Mouse (Mus musculus) ES-E14 (cell line): ENCODE results near the gene G0s2. TPM values are rescaled to one million over a fixed set of nuclear protein-coding genes. Genes with fewer than 3 reads are reported as not detected.

Experiments used
- DNase-seq: peaks from one replicate; pipeline ENCODE4 v3.0.0-alpha.2; 2013; ENCODE audit warnings: low read depth, low spot score
- H3K27ac ChIP-seq: 2 replicates; pipeline ENCODE4 v1.5.1; 2012; ENCODE audit warnings: low read depth, mild to moderate bottlenecking, low read length, moderate library complexity, mixed read lengths; ENCODE audit not compliant: poor library complexity, insufficient read depth, severe bottlenecking
- H3K36me3 ChIP-seq: 2 replicates; pipeline ENCODE4 v1.6.1; 2012; ENCODE audit warnings: mild to moderate bottlenecking, low read length, moderate library complexity, mixed read lengths; ENCODE audit not compliant: control insufficient read depth, poor library complexity, insufficient read depth, severe bottlenecking
- H3K4me1 ChIP-seq, 2 experiments: fragments of 150-350 bp in 1 of 2; sonication (generic) in 1 of 2; 2 replicates each; pipeline ENCODE4 v1.6.1; 2012; ENCODE audit warnings: low read length in 2 of 2, mild to moderate bottlenecking in 1 of 2, mixed read lengths in 1 of 2; ENCODE audit not compliant: control insufficient read depth in 2 of 2, insufficient read depth in 2 of 2, poor library complexity in 1 of 2
- H3K4me3 ChIP-seq, 2 experiments: fragments of 150-350 bp in 1 of 2; sonication (generic) in 1 of 2; 2 replicates each; pipeline ENCODE4 v1.5.1; 2012; ENCODE audit warnings: low read length in 2 of 2, low read depth in 1 of 2, mild to moderate bottlenecking in 1 of 2, mixed read lengths in 1 of 2; ENCODE audit not compliant: insufficient read depth in 1 of 2, poor library complexity in 1 of 2, severe bottlenecking in 1 of 2
- H3K9ac ChIP-seq: 2 replicates; pipeline ENCODE4 v1.6.1; 2012; ENCODE audit warnings: low read depth, mild to moderate bottlenecking, low read length, mixed read lengths; ENCODE audit not compliant: poor library complexity, insufficient read depth, severe bottlenecking
- H3K9me3 ChIP-seq: fragments of 150-350 bp; sonication (generic); 2 replicates; pipeline ENCODE4 v1.6.1; 2012; ENCODE audit warnings: low read depth, mild to moderate bottlenecking, low read length; ENCODE audit not compliant: control insufficient read depth, insufficient read depth
- CHD2 ChIP-seq: IDR thresholded peaks from 2 replicates; pipeline ENCODE4 v1.6.1; 2014; ENCODE audit warnings: mild to moderate bottlenecking, low read depth, low read length, inconsistent platforms
- HCFC1 ChIP-seq: IDR thresholded peaks from 2 replicates; pipeline ENCODE4 v1.6.1; 2012; ENCODE audit warnings: low read length, inconsistent platforms, borderline replicate concordance; ENCODE audit not compliant: insufficient read depth
- MAFK ChIP-seq: IDR thresholded peaks from 2 replicates; pipeline ENCODE4 v1.6.1; 2014; ENCODE audit warnings: mild to moderate bottlenecking, low read depth, low read length, inconsistent platforms; ENCODE audit not compliant: insufficient read depth
- ZC3H11A ChIP-seq: IDR thresholded peaks from 2 replicates; pipeline ENCODE4 v1.6.1; 2012; ENCODE audit warnings: low read depth, mild to moderate bottlenecking, inconsistent platforms, low read length, borderline replicate concordance
- ZNF384 ChIP-seq: IDR thresholded peaks from 2 replicates; pipeline ENCODE4 v1.6.1; 2012; ENCODE audit warnings: low read depth, low read length, inconsistent platforms
- in situ Hi-C, 2 experiments: fragments of 600-800 bp; cut with MboI; formaldehyde crosslinking; loops; one replicate each; pipeline ENCODE4 v1.15.1; 2025; ENCODE audit warnings: low sequenced_read_pairs in 2 of 2, inconsistent platforms in 1 of 2; ENCODE audit not compliant: unreplicated experiment in 2 of 2
- total RNA-seq: library from RNA; depleted of rRNA; stranded (reverse); fragments of 300-350 nt; gene quantifications from 2 replicates; pipeline ENCODE4 v1.2.3, GENCODE M21; 2012

Gene G0s2
- total RNA-seq, 1 experiment = 7.3 TPM

DNA sequence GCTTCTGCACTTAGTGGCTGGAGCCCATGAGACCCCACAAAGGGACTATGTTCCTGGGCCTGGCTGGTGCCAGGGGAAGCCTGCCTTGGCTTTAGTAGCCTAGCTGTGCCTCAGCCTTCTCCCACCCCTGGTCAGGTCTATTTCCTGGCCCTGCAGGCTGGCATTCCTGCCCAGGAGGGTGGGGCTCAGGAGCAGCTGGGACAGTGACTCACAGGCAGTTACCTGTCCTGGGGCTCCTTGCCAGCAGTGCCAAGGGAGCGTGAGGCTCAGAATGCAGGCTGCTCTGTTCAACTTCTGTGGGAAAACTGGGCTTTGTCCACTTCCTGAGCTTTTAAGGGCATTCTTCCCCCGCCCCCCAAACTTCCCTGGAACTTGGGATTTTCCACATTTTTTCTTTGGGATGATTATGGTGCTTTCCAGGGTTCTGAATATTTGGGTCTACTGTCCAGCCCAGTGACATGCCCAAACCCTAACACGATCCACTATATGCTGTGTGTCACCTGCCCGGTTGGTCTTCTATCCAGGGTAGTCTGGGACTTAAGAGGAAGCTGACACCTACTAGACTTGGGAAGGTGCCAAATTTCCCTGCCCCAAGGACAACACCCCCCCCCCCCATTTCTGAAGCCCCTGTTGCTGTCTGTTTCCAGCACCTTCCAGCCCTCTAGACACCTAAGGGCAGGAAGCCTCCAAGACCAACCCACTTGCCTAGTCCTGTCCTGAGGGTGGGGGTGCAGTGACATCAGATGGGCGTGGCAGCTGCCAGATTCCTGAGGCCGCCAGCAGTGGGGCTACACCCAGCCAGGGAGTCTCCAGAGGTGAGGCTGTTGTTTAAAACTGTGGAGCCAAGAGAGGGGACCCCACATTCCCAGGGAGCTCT is 28.4 kb upstream of the G0s2 start:
- Histone ChIP-seq H3K9ac (no peak overlapping the region), H3K36me3 (no peaks in the 10 kb centered on the region), H3K27ac (no peak overlapping the region), H3K4me3 (peak overlapping the region in 1 of 2 experiments; percentile 12; a peak in 1 of 4 replicates), H3K9me3 (no peaks in the 10 kb centered on the region), H3K4me1 (peaks cover 0 to 9% of the 10 kb centered on the region in 2 experiments; a peak in 2 of 4 replicates)
- TF ChIP-seq ZNF384 = no peak
- no peak for TF ChIP-seq CHD2
- no peak for TF ChIP-seq MAFK
- TF ChIP-seq HCFC1 = no peak
- no peak for TF ChIP-seq ZC3H11A
- DNase-seq = no peak
- in situ Hi-C loops = no loop called here

GRCm38 (mm10) chr1:193299995-193300394 is 27.0 kb upstream of the G0s2 start:
- Histone ChIP-seq H3K9me3 (no peaks in the 10 kb centered on the region), H3K9ac (no peak overlapping the region), H3K4me1 (peaks cover 0 to 9% of the 10 kb centered on the region in 2 experiments; a peak in 2 of 4 replicates), H3K4me3 (no peak overlapping the region), H3K27ac (no peak overlapping the region), H3K36me3 (no peaks in the 10 kb centered on the region)
- in situ Hi-C loops = no loop called here
- no peak for TF ChIP-seq ZNF384
- TF ChIP-seq CHD2 = no peak
- no peak for TF ChIP-seq HCFC1
- TF ChIP-seq MAFK = no peak
- no peak for TF ChIP-seq ZC3H11A
- DNase-seq = no peak

DNA sequence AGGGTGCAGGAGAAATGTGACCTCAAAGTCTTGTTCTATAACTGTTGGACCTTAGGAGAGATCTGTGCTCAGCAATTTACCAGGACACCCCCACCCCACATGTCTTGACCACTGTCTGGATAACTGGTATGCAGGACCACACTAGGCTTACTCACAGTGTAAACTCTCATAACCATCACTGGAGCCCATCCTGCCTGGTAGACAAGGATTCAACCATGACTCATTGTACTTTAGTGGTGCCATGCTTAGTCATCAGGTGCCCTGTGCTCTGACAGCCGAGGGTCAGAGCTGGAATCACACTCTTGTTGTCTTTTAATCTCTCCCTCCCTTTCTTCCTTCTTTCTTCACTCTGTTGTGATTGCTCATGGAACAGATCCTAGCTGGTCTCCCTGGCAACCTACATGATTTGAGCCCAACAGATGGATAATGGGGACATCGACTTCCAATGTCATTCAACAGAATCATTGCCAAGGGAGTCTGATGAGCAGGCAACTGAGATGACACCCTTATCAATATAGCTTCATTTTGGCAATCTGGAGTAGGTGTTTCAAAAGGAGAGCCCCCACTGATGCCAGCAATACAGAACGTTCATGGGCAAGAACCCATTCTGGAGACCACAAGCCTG is 25.2 kb upstream of the G0s2 start:
- Histone ChIP-seq H3K27ac (no peak overlapping the region), H3K36me3 (no peaks in the 10 kb centered on the region), H3K4me1 (peaks cover 0 to 9% of the 10 kb centered on the region in 2 experiments; a peak in 2 of 4 replicates), H3K9me3 (no peaks in the 10 kb centered on the region), H3K9ac (no peak overlapping the region), H3K4me3 (no peak overlapping the region)
- TF ChIP-seq ZNF384 = no peak
- TF ChIP-seq MAFK = no peak
- no peak for TF ChIP-seq ZC3H11A
- no peak for TF ChIP-seq CHD2
- TF ChIP-seq HCFC1 = no peak
- no peak for DNase-seq
- in situ Hi-C loops = no loop called here

DNA sequence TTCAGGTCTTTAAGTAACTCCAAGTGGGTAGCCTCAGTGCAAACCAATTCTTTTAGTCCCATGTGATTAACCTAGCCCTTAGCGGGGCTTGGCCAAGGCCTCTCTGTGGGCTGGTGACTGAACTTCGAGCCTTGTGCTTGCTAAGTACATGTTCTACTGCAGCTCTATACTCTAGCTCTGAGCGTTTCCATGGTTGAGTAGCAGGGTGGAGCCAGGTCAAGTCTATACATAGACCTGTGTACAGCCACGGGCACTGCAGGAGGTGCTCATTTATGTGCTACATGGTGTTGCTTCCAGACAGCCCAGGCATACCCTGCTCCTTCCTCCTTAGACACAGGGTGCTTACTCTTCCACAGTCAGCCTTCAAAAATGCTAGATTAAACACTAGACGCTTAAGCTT is 22.9 kb upstream of the G0s2 start:
- H3K4me1 ChIP-seq = no peaks in the 10 kb centered on the region

More for the DNA sequence above, 22.9 kb upstream of the G0s2 start:
- Histone ChIP-seq H3K9me3 (no peaks in the 10 kb centered on the region), H3K27ac (no peak overlapping the region), H3K4me3 (no peak overlapping the region), H3K9ac (no peak overlapping the region), H3K36me3 (no peaks in the 10 kb centered on the region)
- no peak for DNase-seq
- TF ChIP-seq CHD2 (no peak), ZNF384 (no peak), ZC3H11A (no peak), HCFC1 (no peak)
- in situ Hi-C loops = no loop called here
